Mouse (Mus musculus) MEL (cell line): Measurements from ENCODE around the gene Fam20b. TPM values are rescaled to one million over a fixed set of nuclear protein-coding genes. Genes with fewer than 3 reads are reported as not detected.
"Not testable (repeated sequence)": the region's sequence is repeated elsewhere in the genome, so short reads cannot be mapped to it uniquely, and the experiment has no call there.

Source experiments
- DNase-seq: peaks from one replicate; pipeline ENCODE4 v3.0.0; 2011; ENCODE audit warnings: low read depth, low spot score
- H3K27ac ChIP-seq: 2 replicates; pipeline ENCODE4 v1.5.1; 2012; ENCODE audit warnings: low read depth, mild to moderate bottlenecking, control low read depth, low read length, moderate library complexity; ENCODE audit not compliant: control insufficient read depth
- H3K27me3 ChIP-seq, 2 experiments: fragments of 150-350 bp in 1 of 2; sonication (generic) in 1 of 2; 2 replicates each; pipeline ENCODE4 v1.6.1; 2012; ENCODE audit warnings: low read length in 2 of 2, mild to moderate bottlenecking in 2 of 2, improper control_type of control experiment in 1 of 2, moderate library complexity in 1 of 2; ENCODE audit not compliant: insufficient read depth in 2 of 2, control insufficient read depth in 1 of 2
- H3K36me3 ChIP-seq, 2 experiments: 2 replicates each; pipeline ENCODE4 v1.6.1; 2012 to 2014; ENCODE audit warnings: low read length in 2 of 2, improper control_type of control experiment in 1 of 2, inconsistent platforms in 1 of 2, mild to moderate bottlenecking in 1 of 2; ENCODE audit not compliant: insufficient read depth in 2 of 2, control insufficient read depth in 1 of 2
- H3K4me1 ChIP-seq, 2 experiments: fragments of 150-350 bp in 1 of 2; sonication (generic) in 1 of 2; 2 replicates each; pipeline ENCODE4 v1.6.1; 2012; ENCODE audit warnings: low read length in 2 of 2, improper control_type of control experiment in 1 of 2, mild to moderate bottlenecking in 1 of 2; ENCODE audit not compliant: insufficient read depth in 2 of 2, control insufficient read depth in 1 of 2
- H3K4me3 ChIP-seq, 2 experiments: fragments of 150-350 bp in 1 of 2; sonication (generic) in 1 of 2; 2 replicates each; pipeline ENCODE4 v1.5.1; 2012; ENCODE audit warnings: low read depth in 2 of 2, low read length in 2 of 2, mild to moderate bottlenecking in 2 of 2, moderate library complexity in 2 of 2, control low read depth in 1 of 2, improper control_type of control experiment in 1 of 2; ENCODE audit not compliant: control insufficient read depth in 1 of 2, insufficient read depth in 1 of 2
- H3K79me2 ChIP-seq: 2 replicates; pipeline ENCODE4 v1.6.1; 2012; ENCODE audit warnings: mild to moderate bottlenecking, low read length, moderate library complexity; ENCODE audit not compliant: control insufficient read depth, poor library complexity, insufficient read depth
- H3K9ac ChIP-seq: 2 replicates; pipeline ENCODE4 v1.6.1; 2012; ENCODE audit warnings: low read depth, mild to moderate bottlenecking, control low read depth, low read length, moderate library complexity; ENCODE audit not compliant: control insufficient read depth, poor library complexity, severe bottlenecking
- H3K9me3 ChIP-seq: fragments of 150-350 bp; sonication (generic); replicated peaks from 2 replicates; pipeline ENCODE4 v1.6.1; 2012; ENCODE audit warnings: mild to moderate bottlenecking, low read length, improper control_type of control experiment, moderate library complexity; ENCODE audit not compliant: insufficient read depth
- BHLHE40 ChIP-seq: IDR thresholded peaks from 2 replicates; pipeline ENCODE4 v1.6.1; 2012; ENCODE audit warnings: low read depth, mild to moderate bottlenecking, inconsistent platforms, low read length, improper control_type of control experiment, borderline replicate concordance
- E2F4 ChIP-seq: IDR thresholded peaks from 2 replicates; pipeline ENCODE4 v1.6.1; 2011; ENCODE audit warnings: low read depth, low read length, improper control_type of control experiment, borderline replicate concordance
- ETS1 ChIP-seq: IDR thresholded peaks from 2 replicates; pipeline ENCODE4 v1.6.1; 2012; ENCODE audit warnings: low read depth, mild to moderate bottlenecking, inconsistent platforms, low read length, improper control_type of control experiment, moderate library complexity
- GABPA ChIP-seq: IDR thresholded peaks from 2 replicates; pipeline ENCODE4 v1.6.1; 2012; ENCODE audit warnings: low read depth, mild to moderate bottlenecking, inconsistent platforms, low read length, improper control_type of control experiment, moderate library complexity
- GATA1 ChIP-seq: IDR thresholded peaks from 2 replicates; pipeline ENCODE4 v1.6.1; 2011; ENCODE audit warnings: low read depth, low read length, improper control_type of control experiment
- KAT2A ChIP-seq: conservative IDR thresholded peaks from 2 replicates; pipeline ENCODE4 v1.6.1; 2012; ENCODE audit warnings: low read depth, low read length, improper control_type of control experiment, inconsistent platforms
- MAZ ChIP-seq: IDR thresholded peaks from 2 replicates; pipeline ENCODE4 v1.6.1; 2012; ENCODE audit warnings: low read depth, mild to moderate bottlenecking, inconsistent platforms, low read length, improper control_type of control experiment
- NELFE ChIP-seq: IDR thresholded peaks from 2 replicates; pipeline ENCODE4 v1.6.1; 2011; ENCODE audit warnings: low read depth, low read length, improper control_type of control experiment
- NRF1 ChIP-seq: IDR thresholded peaks from 2 replicates; pipeline ENCODE4 v1.6.1; 2014; ENCODE audit warnings: low read depth, mild to moderate bottlenecking, inconsistent platforms, low read length, improper control_type of control experiment, moderate library complexity; ENCODE audit not compliant: poor library complexity, insufficient read depth, severe bottlenecking
- RAD21 ChIP-seq: IDR thresholded peaks from 2 replicates; pipeline ENCODE4 v1.6.1; 2011; ENCODE audit warnings: mild to moderate bottlenecking, low read depth, low read length, improper control_type of control experiment
- SMC3 ChIP-seq: IDR thresholded peaks from 2 replicates; pipeline ENCODE4 v1.6.1; 2011; ENCODE audit warnings: low read depth, low read length, improper control_type of control experiment
- TAL1 ChIP-seq: IDR thresholded peaks from 2 replicates; pipeline ENCODE4 v1.6.1; 2012; ENCODE audit warnings: mild to moderate bottlenecking, inconsistent platforms, low read length, moderate library complexity, mixed read lengths
- USF1 ChIP-seq: IDR thresholded peaks from 2 replicates; pipeline ENCODE4 v1.6.1; 2014; ENCODE audit warnings: low read depth, mild to moderate bottlenecking, inconsistent platforms, low read length, improper control_type of control experiment, moderate library complexity
- ZC3H11A ChIP-seq: IDR thresholded peaks from 2 replicates; pipeline ENCODE4 v1.6.1; 2012; ENCODE audit warnings: low read depth, mild to moderate bottlenecking, inconsistent platforms, low read length, improper control_type of control experiment
- ZNF384 ChIP-seq: IDR thresholded peaks from 2 replicates; pipeline ENCODE4 v1.6.1; 2012; ENCODE audit warnings: low read depth, mild to moderate bottlenecking, inconsistent platforms, low read length, improper control_type of control experiment
- polyA plus RNA-seq, 2 experiments: library from polyadenylated mRNA; stranded (reverse) in 1 of 2; unstranded in 1 of 2; fragments of >175 nt in 1 of 2; fragments of >200 nt in 1 of 2; gene quantifications; 2 replicates each; pipeline versions ENCODE4 v1.2.1 to v1.2.4; 2012; ENCODE audit warnings: low replicate concordance in 2 of 2, low read depth in 1 of 2; ENCODE audit not compliant: insufficient read length in 2 of 2, insufficient read depth in 1 of 2, missing spikeins in 1 of 2
- total RNA-seq: library from RNA; depleted of rRNA; stranded (reverse); fragments of 300-350 nt; gene quantifications from 2 replicates; pipeline ENCODE4 v1.2.3, GENCODE M21; 2012

The Fam20b gene
- total and polyA plus RNA-seq, 3 experiments, result 19.6 to 22.0 TPM; not detected in 1

- no peak for TF ChIP-seq BHLHE40
- no peak for TF ChIP-seq RAD21
- no peak for TF ChIP-seq NELFE
- no peak for TF ChIP-seq GATA1
- TF ChIP-seq ZNF384, result no peak
- TF ChIP-seq KAT2A, result no peak
- TF ChIP-seq ZC3H11A, result no peak
- TF ChIP-seq MAZ, result no peak
- TF ChIP-seq USF1, result no peak
- TF ChIP-seq NRF1, result no peak
- no peak for TF ChIP-seq TAL1
- no peak for TF ChIP-seq ETS1
- no peak for TF ChIP-seq E2F4
- TF ChIP-seq, all 39 proteins: peak for 0
- Histone ChIP-seq H3K79me2 (no peaks in the 10 kb centered on the region), H3K27me3 (no peaks in the 10 kb centered on the region), H3K9me3 (no peaks in the 10 kb centered on the region), H3K9ac (no peak overlapping the region), H3K36me3 (no peaks in the 10 kb centered on the region), H3K27ac (no peak overlapping the region), H3K4me3 (no peak overlapping the region), H3K4me1 (peaks cover 0 to 6% of the 10 kb centered on the region in 2 experiments; a peak in 1 of 4 replicates)
- DNase-seq, result no peak
Observed at GRCm38 (mm10) chr1:156665777-156666176, 53.1 kb downstream of the Fam20b start.

- H3K9ac ChIP-seq, H3K27me3 ChIP-seq, H3K27ac ChIP-seq, H3K79me2 ChIP-seq, H3K4me3 ChIP-seq, H3K4me1 ChIP-seq, H3K9me3 ChIP-seq, DNase-seq, H3K36me3 ChIP-seq: not testable (repeated sequence)
Observed at GRCm38 (mm10) chr1:156660660-156661236, 58.1 kb downstream of the Fam20b start.

- TF ChIP-seq SMC3 (no peak), GABPA (no peak), NRF1 (no peak)
- TF ChIP-seq, all 39 proteins: peak for 0
- Histone ChIP-seq H3K9me3 (no peaks in the 10 kb centered on the region), H3K27me3 (no peaks in the 10 kb centered on the region), H3K36me3 (no peaks in the 10 kb centered on the region; a peak in 1 of 4 replicates), H3K9ac (no peak overlapping the region), H3K4me3 (no peak overlapping the region), H3K27ac (no peak overlapping the region), H3K4me1 (no peaks in the 10 kb centered on the region), H3K79me2 (no peaks in the 10 kb centered on the region)
- no peak for DNase-seq
Observed at GRCm38 (mm10) chr1:156659906-156660659, 58.8 kb downstream of the Fam20b start.
